Mouse (Mus musculus) liver (tissue): ENCODE results near the gene Fmnl3.

Source experiments
- DNase-seq: peaks from one replicate; pipeline ENCODE4 v3.0.0-alpha.2; 2020; ENCODE audit warnings: mixed read lengths

Gene Fmnl3

DNA sequence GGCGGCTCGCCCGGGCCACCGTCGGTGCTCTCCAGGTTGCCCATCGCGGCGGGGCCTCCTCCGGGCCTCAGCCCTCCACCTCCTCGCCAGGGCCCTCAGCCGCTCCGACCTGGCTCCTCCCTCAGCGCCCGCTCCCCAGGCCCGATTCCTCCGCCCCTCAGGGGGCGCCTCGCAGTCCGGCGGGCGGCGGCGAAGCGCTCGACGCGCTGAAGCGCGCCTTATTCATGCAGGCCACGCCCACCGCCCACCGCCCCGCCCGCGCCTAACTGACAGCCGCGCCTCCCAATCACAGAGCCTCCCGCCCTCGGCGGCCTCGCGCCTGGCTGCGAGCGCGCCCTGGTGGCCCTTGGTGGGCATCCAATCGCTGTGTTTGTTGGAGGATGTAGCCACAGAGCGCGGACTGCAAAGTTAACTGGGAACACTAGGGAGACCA, at the start of gene Fmnl3:
Gene Fmnl3, minus strand, starts transcription at position 224 of the 433 bp plus-strand sequence.
- peak; percentile 92 for DNase-seq

DNA sequence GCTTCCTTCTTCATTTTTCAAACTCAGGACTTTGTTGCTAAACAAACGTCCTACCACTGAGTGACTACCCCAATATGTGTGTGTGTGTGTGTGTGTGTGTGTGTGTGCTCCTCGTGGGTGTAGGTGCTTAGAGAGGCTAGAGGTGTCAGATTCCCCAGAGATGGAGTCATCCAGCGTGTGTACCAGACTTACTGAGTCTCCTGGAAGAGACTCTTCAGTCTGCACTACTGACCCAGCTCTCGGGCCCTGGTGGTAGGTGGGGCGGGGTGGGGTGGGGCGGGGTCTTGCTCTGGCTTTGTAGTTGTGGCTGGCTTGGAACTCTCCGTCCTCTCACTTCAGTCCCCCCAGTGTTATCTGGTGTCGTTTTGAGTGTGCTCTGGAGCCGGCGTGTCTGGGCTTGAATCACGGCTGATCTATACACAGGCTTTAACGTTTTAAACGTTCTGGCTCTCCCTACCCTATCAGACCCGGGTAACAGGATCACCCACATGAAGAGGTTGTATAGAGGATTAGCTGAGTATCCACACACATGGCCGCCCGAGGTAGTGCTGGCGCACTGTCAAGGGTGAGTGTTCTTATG, 47.5 kb upstream of the Fmnl3 start:
- no peak for DNase-seq

DNA sequence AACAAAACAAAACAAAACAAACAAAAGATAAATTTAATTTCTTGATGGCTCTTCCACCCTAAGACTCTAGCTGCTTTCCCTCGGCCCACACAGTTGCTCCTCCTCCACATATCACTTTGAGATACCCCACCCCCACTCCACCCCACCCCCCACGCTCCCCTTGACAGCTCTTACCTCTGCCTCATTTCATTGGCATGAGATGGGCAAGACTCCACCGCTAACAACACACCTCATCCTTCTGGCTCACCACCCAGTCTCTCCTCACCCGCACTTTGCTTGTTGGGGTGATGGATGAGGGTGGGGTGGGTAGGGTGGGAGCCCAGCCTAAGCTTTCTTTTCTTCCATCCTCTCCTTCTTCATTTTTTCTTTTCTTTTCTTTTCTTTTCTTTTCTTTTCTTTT, 46.7 kb upstream of the Fmnl3 start:
- no peak for DNase-seq

DNA sequence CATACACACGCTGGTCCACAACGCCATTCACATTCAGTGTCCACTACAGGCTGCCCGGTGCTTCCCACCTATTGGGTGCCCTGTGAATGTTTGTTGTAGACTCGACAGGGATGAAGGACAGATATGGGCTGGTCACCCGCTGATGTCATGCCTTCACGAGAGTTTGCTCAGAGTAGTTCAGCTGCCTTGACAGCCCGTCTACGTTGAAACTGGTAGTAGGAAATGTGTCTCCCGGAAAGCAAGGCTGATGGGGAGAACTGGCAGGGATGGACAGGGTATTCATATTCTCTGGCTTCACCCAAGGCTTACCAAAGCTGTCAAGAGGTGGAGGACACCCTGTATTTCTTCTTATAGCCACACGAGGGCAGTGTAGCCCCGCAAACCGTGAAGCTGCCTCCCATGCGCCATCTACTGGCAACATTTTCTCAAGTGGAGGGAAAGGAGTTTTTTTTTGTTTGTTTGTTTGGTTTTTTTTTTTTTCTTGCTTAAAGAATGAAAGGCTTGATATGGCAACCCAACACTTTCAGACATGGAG, 46.1 kb upstream of the Fmnl3 start:
- DNase-seq = peak; percentile 80

DNA sequence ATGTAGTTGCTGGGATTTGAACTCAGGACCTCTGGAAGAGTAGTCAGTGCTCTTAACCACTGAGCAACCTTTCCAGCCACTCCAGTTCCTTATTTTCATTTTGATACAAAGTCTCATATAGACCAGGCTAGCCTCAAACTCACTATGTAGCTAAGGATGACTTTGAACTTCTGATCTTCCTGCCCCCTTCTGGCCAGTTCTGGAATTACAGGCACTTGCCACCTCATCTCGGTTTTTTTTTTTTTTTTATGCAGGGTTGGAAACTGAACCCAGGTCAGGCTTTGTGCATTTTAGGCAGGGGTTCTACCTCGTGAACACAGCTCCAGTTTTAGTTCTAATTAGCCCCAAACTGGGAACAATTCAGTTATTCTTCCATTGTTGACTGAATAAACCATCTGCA, 45.5 kb upstream of the Fmnl3 start:
- DNase-seq = peak; percentile 62

DNA sequence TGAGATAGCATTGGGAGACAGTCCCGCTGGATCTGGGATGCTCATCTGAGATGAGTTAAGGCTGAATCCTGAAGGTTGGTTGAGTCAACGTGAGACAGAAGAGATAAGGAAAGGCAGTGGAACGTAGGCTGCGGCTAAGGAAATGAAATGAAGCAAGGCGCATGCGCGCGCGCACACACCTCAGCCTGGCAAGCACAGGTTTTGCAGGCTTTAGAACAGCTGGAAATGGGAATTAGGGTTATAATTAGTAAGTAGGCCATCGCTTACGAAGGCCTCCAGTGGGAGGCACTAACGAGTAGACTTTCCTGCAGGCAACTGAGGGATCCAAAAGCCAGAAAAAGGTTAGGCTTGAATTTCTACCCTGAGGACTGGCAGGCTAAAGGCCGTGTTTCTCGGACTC, 41.5 kb upstream of the Fmnl3 start:
- no peak for DNase-seq

DNA sequence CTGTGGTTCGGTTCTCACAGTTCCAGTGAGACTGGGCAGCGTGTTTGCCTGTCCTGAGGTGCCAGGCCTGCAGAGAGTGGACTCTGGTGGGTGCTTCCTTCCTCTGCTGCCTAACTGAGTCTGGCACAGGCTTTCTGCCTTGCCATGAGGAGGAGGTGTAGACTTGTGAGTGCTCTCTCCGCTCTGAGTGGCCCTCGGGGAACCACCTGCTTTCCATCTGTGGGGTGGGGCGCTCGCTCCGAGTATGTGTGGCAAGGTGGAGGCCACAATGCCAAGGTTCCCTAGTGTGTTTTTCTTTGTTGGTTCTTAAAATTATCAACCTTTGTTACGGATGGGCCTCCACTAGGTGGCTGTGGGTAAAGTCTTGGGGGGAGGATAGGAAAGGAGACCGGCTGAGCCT, 38.6 kb upstream of the Fmnl3 start:
- DNase-seq = no peak

DNA sequence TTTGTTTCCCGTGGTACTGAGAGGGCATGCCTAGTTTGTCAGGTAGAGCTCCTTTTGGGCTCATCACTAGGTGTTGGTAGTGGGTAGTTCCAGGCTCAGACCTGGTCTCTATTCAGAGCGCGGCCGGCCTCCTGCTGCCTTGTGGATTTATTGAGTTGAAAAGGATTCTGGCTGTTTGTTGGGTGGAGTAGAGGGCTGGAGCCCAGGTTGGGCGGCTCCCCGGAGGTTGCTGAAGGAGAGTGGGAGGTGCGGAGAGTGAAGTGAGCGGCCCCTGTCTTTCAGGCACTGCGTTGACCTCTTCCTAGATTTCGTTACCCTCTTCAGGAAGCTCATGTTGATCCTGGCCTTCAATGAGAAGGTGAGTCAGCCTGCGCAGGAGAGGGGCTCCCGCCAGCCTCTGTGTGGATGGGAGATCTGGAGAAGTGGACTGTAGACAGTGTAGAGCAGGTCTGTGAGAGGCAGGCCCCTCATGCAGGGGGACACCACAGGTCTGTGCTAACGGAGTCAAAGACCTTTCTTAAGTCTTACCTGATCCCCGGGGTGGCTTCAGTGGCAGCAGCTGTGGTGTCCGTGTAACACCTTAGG, 36.8 kb upstream of the Fmnl3 start:
- no peak for DNase-seq

DNA sequence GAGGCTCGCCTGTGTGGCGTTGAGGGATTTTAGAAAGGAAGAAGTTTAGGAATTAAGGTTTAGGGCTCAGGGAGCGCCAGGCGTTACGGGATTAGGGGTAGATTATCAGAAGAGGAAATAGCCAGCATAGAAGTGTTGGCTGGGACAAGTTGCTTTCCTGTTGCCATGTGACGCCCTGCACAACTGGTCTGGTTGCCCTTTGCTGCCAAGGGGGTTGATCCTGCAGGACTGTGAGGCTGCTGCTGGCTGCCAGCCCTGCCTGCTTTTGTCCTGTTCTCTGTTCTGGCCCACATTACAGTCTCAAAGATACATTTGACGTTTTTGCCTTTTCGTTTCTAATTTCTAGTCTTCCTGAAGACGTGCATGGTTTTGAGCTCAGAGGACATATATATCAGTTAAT, 34.9 kb upstream of the Fmnl3 start:
- no peak for DNase-seq

DNA sequence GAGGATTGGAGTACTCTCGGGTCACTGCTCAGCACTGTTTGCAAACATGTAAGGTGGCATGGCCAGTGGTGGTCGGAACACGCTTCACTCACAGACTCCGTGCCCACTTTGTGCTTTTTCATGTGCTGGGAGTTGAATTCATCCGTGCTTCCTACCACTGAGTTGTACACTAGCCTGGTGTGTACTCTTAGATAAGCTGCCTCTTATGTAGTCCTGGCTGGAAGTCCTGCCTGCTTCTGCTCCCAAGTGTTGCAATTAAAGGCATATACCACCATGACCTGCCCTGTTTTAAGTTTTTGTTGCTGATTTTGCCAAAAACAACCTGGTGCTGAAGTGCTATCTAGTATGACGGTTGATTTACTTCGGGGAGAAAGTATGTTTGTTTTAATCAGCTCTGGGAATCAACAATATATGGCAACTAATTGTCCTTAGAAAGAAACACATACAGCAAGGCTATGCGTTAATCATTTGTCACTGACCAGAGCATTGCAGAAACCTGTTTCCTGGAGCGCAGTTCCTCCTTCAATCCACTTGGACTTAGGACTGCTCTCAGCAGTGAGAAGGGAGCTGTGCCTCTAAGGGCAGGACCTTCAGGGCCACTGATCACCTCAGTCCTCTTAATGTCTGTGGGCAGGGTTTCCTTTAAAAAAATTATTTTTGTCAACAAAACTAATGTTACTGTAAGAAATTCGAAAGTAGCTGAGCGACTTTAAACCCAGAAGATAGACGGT, 33.0 kb upstream of the Fmnl3 start:
- no peak for DNase-seq

DNA sequence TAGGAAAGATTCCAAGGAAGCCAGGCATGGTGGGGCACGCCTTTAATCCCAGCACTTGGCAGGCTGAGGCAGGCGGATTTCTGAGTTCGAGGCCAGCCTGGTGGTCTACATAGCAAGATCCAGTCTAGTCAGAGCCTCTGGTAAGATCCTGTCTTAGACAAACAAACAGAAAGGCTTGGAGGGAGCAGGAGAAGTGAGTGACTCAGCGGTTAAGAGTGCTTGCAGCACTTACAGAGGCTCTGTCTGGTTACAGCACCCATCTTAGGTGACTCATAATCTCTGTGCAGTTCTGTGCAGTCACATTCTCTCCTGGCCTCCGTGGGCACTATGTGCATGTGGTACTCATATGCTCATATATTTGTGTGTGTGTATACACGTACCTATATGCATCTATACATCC, 30.3 kb upstream of the Fmnl3 start:
- DNase-seq = no peak

DNA sequence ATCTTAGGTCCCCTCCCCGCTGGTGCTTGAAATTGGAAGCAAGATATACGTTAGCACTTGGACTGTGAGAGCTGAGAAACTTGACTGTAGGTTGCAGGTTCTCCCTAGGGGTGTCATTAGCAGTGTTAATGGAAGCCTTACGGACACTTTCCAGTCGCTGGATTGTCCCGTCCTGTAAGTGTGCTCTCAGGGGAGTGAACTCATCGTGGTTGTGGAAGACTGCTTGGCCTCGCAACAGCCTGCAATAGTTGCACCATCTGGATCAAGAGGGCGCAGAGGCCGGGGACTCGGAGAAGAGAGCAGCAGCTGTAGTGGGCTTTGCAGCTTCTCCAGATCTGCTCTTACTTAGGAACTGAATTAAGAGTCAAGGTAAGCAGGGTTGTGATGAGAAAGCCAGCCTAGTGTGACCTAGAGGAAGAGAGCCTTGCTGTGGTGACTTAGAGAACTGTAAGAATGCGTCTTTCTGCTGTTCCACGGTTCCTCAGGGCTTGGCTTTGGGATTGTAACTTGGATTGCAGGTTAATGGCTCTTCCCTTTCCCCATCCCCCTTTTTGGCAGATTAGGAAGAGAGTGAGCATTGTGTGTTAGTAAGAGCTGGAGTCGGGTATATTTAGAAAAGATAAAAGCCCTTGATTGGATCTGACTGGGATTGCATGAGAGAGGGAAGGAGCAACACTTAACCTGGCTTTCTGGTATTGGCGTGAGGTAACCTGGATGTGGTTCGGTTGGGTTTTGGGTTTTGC, 29.4 kb upstream of the Fmnl3 start:
- DNase-seq = no peak

DNA sequence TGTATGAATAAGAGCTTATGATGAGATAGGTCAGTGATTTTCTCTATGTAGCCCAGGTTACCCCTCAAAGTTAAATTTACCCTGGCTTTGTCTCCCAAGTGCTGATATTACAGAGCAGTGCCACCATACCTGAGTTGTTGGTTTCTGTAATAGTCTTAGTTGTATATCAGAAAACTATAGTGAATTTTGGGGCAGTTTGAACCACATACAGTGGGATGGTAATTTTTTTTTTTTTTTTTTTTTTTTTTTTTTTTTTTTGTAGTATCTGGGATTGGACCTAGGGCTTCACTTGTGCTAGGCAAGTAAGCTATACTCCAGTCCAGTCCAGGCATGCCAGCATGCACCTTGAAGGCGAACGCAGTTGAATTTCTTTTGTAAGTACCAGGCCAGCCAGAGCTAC, 27.3 kb upstream of the Fmnl3 start:
- no peak for DNase-seq

DNA sequence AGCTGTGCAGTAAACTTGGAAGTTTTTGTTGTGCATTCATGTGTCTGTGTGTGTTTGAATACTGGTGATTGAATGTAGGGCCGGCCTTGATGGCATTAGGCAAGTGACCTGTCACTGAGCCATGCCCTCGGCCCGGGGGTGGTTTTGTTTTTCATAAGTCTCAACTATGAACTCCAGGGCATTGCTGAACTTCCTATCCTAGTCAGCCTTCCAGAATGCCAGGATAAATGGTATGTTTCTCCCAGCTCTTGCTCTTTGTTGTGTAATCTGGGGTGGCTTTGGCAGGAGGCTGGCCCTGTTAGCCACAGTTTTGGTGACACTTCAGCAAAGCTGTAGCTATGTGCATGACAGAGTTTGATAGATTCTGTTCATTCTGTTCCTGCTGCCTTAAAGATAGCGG, 26.6 kb upstream of the Fmnl3 start:
- no peak for DNase-seq

DNA sequence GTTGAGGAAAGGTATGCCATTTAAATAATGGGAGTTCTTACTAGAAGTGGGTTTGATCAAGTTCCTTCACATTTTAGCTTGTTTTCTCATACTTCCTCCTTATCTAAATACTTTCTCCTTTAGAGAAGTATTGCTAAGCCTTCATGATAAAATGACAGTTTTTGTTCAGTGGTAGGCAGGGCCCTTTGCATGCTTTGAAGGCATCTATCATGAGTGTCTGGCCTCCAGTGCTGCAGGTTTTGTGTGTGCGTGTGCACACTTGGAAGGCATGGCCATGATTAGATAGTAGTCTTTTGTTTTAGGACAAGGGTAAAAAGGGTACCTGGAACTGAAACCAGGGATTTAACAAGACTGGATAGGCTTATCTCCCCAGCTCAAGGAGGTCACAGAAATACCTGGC, 26.2 kb upstream of the Fmnl3 start:
- no peak for DNase-seq

DNA sequence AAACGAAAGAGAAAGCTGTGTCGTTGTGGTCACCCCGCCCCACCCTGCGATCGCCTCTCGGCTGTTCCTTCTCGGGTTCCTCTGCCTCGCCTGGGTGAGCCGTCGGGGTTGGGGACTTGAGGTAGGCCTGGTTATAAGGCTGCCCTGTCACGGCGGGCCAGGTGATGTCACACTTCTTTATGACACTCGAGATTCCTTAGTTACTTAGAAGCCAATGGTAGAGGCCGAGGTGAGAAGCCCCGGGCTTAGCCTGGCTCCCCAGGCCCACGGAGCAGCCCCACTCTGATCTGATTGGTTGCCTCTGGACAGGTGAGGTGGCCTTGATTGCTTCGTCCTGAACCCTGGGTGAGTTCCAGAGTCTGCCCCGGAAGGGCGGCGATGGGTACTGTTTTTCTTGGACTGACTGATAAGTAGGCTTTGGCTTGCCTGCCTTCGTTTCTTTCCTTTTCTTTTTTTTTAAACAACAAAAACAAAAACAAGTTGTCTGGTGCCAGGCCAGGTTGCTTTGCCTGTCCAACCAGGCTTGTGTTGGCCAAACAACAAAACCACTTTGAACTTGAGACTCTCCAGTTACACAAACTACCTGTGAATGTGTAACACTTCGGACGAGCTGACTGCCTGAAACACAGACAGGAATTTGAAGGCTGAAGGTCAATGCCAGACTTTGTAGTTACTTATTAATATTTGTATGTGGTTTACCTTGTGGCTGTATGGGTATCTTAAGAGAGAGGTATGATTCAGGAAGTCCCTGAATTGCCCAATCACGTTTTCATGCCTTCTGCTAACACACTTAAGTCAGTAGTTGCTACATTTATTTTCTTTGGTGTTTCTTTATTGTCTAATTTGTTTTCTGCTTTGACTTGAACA, 23.3 kb upstream of the Fmnl3 start:
- peak; percentile 81 for DNase-seq

DNA sequence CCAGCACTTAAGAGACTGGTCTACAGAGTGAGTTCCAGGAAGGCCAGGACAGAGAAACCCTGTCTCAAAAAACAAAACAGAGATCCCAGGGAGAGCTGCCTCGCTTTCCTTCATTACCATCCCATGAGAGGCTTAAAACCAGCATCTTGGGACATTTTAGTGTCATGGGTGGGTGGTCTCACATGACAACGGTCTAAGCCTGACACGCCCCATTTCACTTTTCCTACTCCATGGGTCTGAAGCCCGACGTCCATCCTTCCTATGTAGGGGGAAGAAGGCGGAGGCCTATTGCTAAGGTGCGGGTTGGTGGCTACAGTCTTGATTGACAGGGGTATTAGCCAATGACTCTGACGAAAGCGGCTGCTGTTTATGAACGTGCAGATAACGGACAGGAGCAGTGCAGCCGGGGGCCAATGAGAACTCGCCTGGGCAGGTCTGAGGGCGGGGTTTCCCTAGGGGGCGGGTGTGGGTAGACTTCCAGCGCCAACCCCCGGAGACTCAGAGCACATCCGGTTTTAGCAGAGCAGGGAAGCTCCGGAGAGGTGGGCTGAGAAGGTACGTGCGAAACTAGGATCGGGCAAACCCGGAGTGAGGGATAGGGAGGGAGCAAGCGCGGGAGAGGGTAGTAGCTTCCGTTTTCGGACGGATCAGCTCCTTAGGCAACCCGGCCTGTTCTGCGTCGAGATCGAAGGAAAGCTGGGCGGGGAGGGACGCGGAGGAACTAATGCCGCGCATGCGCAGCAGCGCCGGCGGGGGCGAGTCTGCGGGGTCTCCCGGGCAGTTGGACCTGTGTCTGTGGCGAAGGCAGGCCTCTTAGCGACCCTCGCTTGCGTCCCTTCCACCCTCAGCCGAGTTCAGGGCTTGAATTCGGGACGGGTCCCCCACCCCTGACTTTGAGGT, 22.5 kb upstream of the Fmnl3 start, which contains the start of gene Tmbim6:
Gene Tmbim6, plus strand, starts transcription at position 397 of the 900 bp plus-strand sequence.
- peak; percentile 99 for DNase-seq

DNA sequence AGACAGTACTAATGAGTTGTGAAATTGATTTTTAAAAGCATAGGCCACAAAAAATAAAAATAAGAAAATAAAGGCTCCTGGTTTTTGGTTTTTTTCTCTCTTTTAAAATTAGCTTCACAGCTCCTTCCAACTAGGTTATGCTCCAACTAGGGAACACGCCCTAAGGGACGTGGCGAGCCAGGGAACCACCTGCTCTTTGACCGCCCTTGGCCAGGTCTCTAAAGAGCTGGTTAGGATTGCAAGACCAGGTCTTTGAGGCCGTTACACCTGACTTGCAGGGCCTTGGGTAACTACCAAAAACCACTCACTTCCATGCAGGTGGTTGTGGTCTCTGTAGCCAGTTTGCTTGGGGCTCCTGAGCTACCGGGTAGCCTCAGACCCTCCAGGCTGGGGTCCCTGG, 21.7 kb upstream of the Fmnl3 start:
- no peak for DNase-seq

DNA sequence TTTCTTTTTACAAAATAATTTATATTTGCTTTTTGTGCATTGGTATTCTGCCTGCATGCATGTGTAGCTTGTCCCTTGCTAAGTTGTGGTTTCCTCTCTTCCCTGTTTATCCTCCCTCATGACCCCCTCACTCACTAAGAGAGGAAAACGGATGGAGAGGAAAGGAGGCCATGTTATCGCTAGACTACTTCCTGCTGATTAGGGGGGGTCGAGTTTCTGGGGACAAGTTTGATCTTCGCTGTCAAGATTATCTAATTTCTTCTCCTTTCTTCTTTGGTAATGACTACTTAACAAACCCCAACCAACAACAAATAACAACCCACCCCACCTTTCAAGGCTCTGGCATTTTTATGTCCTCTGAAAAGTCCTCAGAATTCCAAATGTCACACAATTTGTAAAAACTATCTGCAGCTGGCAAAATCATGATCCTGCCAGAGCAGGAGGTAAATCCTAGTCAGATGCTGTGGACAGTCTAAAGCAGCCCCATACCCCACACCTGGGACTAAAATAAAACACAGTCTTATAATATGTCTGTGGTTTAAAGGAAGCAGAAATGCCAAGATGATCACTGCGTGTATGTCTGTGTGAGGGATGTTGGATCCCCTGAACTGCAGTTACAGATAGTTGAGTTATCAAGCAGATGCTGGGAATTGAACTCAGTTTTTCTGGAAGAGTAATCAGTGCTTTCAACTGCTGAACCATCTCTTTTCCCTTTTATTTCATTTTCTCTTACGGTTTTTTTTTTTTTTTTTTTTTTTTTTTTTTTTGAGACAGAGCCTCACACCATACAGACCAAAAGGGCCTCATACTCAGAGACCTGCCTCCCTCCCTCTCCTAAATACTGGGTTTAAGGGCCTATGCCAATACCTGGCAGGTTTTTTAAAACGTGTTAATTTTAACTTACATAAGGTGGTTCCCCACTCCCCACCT, 20.5 kb upstream of the Fmnl3 start:
- DNase-seq = no peak

DNA sequence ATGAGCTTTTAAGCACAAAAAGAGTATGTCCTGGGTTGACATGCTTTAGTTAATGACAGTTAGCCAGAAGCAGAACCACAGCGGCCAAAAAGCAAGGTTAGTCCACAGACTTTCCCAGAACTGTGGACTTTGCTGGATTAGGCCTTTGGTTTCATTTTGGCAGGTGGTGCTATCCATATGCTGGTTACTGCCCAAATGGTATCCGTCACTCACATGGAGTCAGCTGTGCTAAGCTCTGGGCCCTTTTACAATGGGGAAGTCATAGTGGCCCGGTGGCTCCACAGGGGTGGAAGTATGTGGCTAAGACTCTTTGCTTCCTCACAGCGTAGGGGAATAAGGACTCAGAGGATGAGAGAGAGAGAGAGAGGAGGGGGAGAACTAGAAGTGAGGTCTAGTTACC, 17.7 kb upstream of the Fmnl3 start:
- no peak for DNase-seq
